Mouse (Mus musculus): ENCODE results near the gene Slc22a17.

DNA sequence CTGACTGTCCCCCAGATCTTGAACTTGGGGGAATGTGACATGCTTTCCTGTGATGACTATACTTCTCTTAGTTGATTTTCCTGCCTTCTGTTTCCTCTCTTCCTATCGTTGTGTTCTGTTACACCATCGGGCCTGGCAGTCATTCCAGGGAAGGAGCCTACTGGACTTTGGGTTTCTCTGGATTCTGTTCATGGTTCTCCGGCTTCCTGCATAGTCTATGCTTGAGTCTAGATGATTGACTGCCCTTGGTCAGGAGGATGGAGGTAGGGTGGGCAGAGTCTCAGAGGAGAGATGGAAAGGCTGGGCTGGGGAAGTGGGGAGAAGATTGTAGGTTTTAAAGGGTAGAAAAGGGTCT is 27.2 kb upstream of the Slc22a17 start:
- TF ChIP-seq CTCF (IDR thresholded peaks at IDR 0.05; ENCODE audit: borderline replicate concordance, extremely low read depth, insufficient read depth, insufficient read length) (no peak), POLR2A (IDR thresholded peaks at IDR 0.05; ENCODE audit: borderline replicate concordance, extremely low read depth, insufficient read depth, insufficient read length, poor library complexity, severe bottlenecking) (no peak)

Data from brain, embryonic 14.5 days (tissue).